Mouse (Mus musculus): ENCODE measurements around the gene Cog1. TPM values are rescaled to one million over a fixed set of nuclear protein-coding genes. Genes with fewer than 3 reads are reported as not detected.

Cog1 gene
- polyA plus RNA-seq, 1 experiment = 84.0 TPM

GRCm38 (mm10) chr11:113691851-113692250 lies 42.9 kb downstream of the Cog1 start:
- TF ChIP-seq POLR2A (IDR thresholded peaks at IDR 0.05; ENCODE audit: borderline replicate concordance, insufficient read depth, low read length) = no peak
- TF ChIP-seq CTCF (IDR thresholded peaks at IDR 0.05; ENCODE audit: borderline replicate concordance, insufficient read depth, low read depth, low read length) = no peak
- H3K4me3 ChIP-seq (replicated peaks; ENCODE audit: insufficient read depth, low read depth, low read length) = no peak overlapping the region
- H3K27ac ChIP-seq (ENCODE audit: insufficient read depth, low read length) = no peak overlapping the region
- H3K4me1 ChIP-seq (ENCODE audit: control insufficient read depth, insufficient read depth, low read length) = no peaks in the 10 kb centered on the region
- H3K27me3 ChIP-seq (ENCODE audit: control insufficient read depth, insufficient read depth, low read length) = no peaks in the 10 kb centered on the region
- no peak for DNase-seq
- WGBS = 60% methylated on average over 3 of the region's 3 CpGs

GRCm38 (mm10) chr11:113697571-113697970 lies 48.6 kb downstream of the Cog1 start:
- DNase-seq = no peak
- TF ChIP-seq CTCF (IDR thresholded peaks at IDR 0.05; ENCODE audit: borderline replicate concordance, insufficient read depth, low read depth, low read length) (no peak), POLR2A (IDR thresholded peaks at IDR 0.05; ENCODE audit: borderline replicate concordance, insufficient read depth, low read length) (no peak)
- Histone ChIP-seq H3K27ac (ENCODE audit: insufficient read depth, low read length) (no peak overlapping the region), H3K4me3 (replicated peaks; ENCODE audit: insufficient read depth, low read depth, low read length) (no peak overlapping the region), H3K4me1 (ENCODE audit: control insufficient read depth, insufficient read depth, low read length) (no peaks in the 10 kb centered on the region), H3K27me3 (ENCODE audit: control insufficient read depth, insufficient read depth, low read length) (no peaks in the 10 kb centered on the region)
- WGBS = 76% methylated on average over 5 of the region's 5 CpGs

DNA sequence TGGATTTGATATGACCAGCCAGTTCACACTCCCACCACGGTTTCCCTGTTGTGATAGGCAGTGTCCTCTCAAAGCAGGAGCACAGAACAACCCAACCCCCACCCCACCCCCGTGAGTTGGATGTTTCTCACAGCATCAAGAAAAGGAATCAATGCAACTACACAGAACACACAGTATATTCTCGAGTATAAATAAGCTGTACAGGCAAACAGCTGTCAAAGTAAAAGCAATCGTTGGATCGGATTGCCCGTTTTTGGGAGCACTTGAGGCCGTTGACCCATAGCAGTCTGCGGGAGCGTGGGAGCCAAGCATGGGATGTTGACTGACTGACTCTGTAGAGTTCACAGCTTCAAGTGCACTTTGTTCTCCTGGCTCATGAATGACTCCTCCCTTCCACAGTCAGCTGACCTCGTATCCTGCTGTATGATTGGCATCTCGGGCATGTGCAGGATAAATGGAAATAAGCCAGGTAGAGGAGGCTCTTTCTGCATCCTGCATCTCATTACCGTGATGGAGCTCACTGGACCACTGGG lies 49.1 kb downstream of the Cog1 start:
- 79% methylated on average over 12 of the region's 12 CpGs for WGBS
- TF ChIP-seq POLR2A (IDR thresholded peaks at IDR 0.05; ENCODE audit: borderline replicate concordance, insufficient read depth, low read length) (no peak), CTCF (IDR thresholded peaks at IDR 0.05; ENCODE audit: borderline replicate concordance, insufficient read depth, low read depth, low read length) (no peak)
- Histone ChIP-seq H3K4me3 (replicated peaks; ENCODE audit: insufficient read depth, low read depth, low read length) (no peak overlapping the region), H3K4me1 (ENCODE audit: control insufficient read depth, insufficient read depth, low read length) (no peaks in the 10 kb centered on the region), H3K27me3 (ENCODE audit: control insufficient read depth, insufficient read depth, low read length) (no peaks in the 10 kb centered on the region), H3K27ac (ENCODE audit: insufficient read depth, low read length) (no peak overlapping the region)
- no peak for DNase-seq

GRCm38 (mm10) chr11:113699643-113700042 lies 50.7 kb downstream of the Cog1 start:
- Histone ChIP-seq H3K4me3 (replicated peaks; ENCODE audit: insufficient read depth, low read depth, low read length) (no peak overlapping the region), H3K27ac (ENCODE audit: insufficient read depth, low read length) (no peak overlapping the region), H3K4me1 (ENCODE audit: control insufficient read depth, insufficient read depth, low read length) (no peaks in the 10 kb centered on the region), H3K27me3 (ENCODE audit: control insufficient read depth, insufficient read depth, low read length) (no peaks in the 10 kb centered on the region)
- no peak for DNase-seq
- WGBS = 91% methylated on average over 7 of the region's 7 CpGs
- TF ChIP-seq CTCF (IDR thresholded peaks at IDR 0.05; ENCODE audit: borderline replicate concordance, insufficient read depth, low read depth, low read length) (no peak), POLR2A (IDR thresholded peaks at IDR 0.05; ENCODE audit: borderline replicate concordance, insufficient read depth, low read length) (no peak)

DNA sequence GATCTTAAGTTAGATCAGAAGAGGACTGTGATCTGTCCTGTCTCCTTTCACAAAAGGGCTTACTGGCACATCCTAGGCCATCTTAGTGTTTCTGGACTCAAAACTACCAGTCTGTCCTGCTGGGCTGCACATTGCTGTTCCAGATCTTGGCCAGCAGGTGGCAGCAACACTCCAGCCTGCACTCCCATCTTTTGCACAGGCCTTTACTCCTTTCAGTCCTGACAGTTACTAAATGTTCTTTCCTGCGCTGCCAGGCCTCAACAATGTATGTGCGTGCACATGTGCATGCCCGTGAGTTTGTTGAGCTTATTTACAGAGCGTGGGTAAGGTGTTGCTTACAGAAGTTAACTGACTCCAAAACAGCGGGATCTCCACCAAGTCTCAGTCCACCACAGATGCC lies 54.8 kb downstream of the Cog1 start:
- DNase-seq = peak; percentile 74 to 81
- 29% methylated on average over 5 of the region's 5 CpGs for WGBS
- TF ChIP-seq POLR2A (IDR thresholded peaks at IDR 0.05; ENCODE audit: borderline replicate concordance, insufficient read depth, low read length) = no peak
- TF ChIP-seq CTCF (IDR thresholded peaks at IDR 0.05; ENCODE audit: borderline replicate concordance, insufficient read depth, low read depth, low read length) = peak; percentile 100
- H3K4me3 ChIP-seq (replicated peaks; ENCODE audit: insufficient read depth, low read depth, low read length) = no peak overlapping the region
- no peaks in the 10 kb centered on the region for H3K4me1 ChIP-seq (ENCODE audit: control insufficient read depth, insufficient read depth, low read length)
- no peaks in the 10 kb centered on the region for H3K27me3 ChIP-seq (ENCODE audit: control insufficient read depth, insufficient read depth, low read length)
- H3K27ac ChIP-seq (ENCODE audit: insufficient read depth, low read length) = no peak overlapping the region

GRCm38 (mm10) chr11:113705966-113706652 lies 57.1 kb downstream of the Cog1 start:
- WGBS = 94% methylated on average over 15 of the region's 15 CpGs
- no peak overlapping the region for H3K27ac ChIP-seq (ENCODE audit: insufficient read depth, low read length)

GRCm38 (mm10) chr11:113708629-113709213 lies 59.8 kb downstream of the Cog1 start:
- WGBS = 88% methylated on average over 19 of the region's 19 CpGs
- DNase-seq = no peak

More at GRCm38 (mm10) chr11:113705966-113706652, 57.1 kb downstream of the Cog1 start:
- Histone ChIP-seq H3K27me3 (ENCODE audit: control insufficient read depth, insufficient read depth, low read length) (no peaks in the 10 kb centered on the region), H3K4me3 (replicated peaks; ENCODE audit: insufficient read depth, low read depth, low read length) (no peak overlapping the region), H3K4me1 (ENCODE audit: control insufficient read depth, insufficient read depth, low read length) (no peaks in the 10 kb centered on the region)
- no peak for DNase-seq
- no peak for TF ChIP-seq POLR2A (IDR thresholded peaks at IDR 0.05; ENCODE audit: borderline replicate concordance, insufficient read depth, low read length)
- no peak for TF ChIP-seq CTCF (IDR thresholded peaks at IDR 0.05; ENCODE audit: borderline replicate concordance, insufficient read depth, low read depth, low read length)

DNA sequence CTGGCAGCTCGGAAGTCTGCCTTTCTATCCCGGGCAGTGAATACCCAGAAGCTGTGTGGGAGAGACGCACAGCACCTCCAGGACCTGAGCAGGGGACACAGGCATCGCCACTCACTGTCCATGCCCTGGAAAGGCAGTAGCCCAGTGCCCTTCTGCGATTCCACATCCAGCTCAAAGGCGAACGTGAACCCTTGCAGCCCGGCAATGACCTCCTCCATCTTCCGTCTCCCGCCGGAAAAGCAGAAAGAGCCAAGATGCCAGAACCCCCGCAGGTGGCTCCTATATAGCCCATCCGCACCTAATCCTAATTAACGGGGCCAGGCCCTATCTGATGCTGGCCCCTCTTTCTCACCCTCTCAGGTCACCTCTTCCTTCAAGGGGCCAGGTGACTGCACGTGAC lies 60.3 kb downstream of the Cog1 start:
- 69% methylated on average over 15 of the region's 15 CpGs for WGBS
- no peak for TF ChIP-seq CTCF (IDR thresholded peaks at IDR 0.05; ENCODE audit: borderline replicate concordance, insufficient read depth, low read depth, low read length)
- no peak for TF ChIP-seq POLR2A (IDR thresholded peaks at IDR 0.05; ENCODE audit: borderline replicate concordance, insufficient read depth, low read length)
- Histone ChIP-seq H3K4me1 (ENCODE audit: control insufficient read depth, insufficient read depth, low read length) (no peaks in the 10 kb centered on the region), H3K4me3 (replicated peaks; ENCODE audit: insufficient read depth, low read depth, low read length) (no peak overlapping the region), H3K27me3 (ENCODE audit: control insufficient read depth, insufficient read depth, low read length) (no peaks in the 10 kb centered on the region), H3K27ac (ENCODE audit: insufficient read depth, low read length) (no peak overlapping the region)
- no peak for DNase-seq

More at GRCm38 (mm10) chr11:113708629-113709213, 59.8 kb downstream of the Cog1 start:
- no peak overlapping the region for H3K4me3 ChIP-seq (replicated peaks; ENCODE audit: insufficient read depth, low read depth, low read length)
- no peak overlapping the region for H3K27ac ChIP-seq (ENCODE audit: insufficient read depth, low read length)
- no peaks in the 10 kb centered on the region for H3K27me3 ChIP-seq (ENCODE audit: control insufficient read depth, insufficient read depth, low read length)
- TF ChIP-seq CTCF (IDR thresholded peaks at IDR 0.05; ENCODE audit: borderline replicate concordance, insufficient read depth, low read depth, low read length) (no peak), POLR2A (IDR thresholded peaks at IDR 0.05; ENCODE audit: borderline replicate concordance, insufficient read depth, low read length) (no peak)
- H3K4me1 ChIP-seq (ENCODE audit: control insufficient read depth, insufficient read depth, low read length) = no peaks in the 10 kb centered on the region

All from cerebellum, adult 2 months (tissue).